27 mouse cellular contexts compared by ENCODE assay signal in the genomic region with DNA sequence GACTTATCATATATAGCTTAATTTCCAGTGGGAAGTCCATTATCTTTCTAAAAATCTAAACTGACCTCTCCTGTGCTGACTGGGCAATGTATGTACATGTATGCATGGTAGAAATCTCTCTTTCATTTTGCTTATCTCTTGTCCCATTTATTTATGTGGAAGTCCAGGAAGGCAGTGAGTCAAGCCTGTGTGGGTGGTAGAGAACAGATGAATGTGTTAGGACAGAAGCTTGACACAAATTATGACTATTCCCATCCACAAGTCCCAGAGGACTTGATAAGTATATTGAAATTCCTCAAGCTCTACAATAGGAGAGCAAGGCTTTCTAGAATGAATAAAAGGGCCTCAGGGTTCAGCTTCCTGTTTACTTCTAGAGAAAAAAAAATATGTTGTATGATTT.
"Had no signal": no experiment of that assay in that cellular context is flagged by ENCODE, and none has a peak within 500 bp of the region (broad histone marks: within the 10 kb centered on the region; RNA-seq: fewer than 3 reads in every experiment).

No protein-coding gene starts in this region.

- H3K9ac ChIP-seq: forebrain, postnatal 0 days; heart, embryonic 13.5 days; heart, embryonic 15.5 days; hindbrain, embryonic 13.5 days; hindbrain, embryonic 15.5 days; kidney, embryonic 15.5 days; limb, embryonic 13.5 days; limb, embryonic 15.5 days; liver, embryonic 12.5 days had no signal

- H3K27me3 ChIP-seq: heart, embryonic 13.5 days; heart, embryonic 15.5 days; hindbrain, embryonic 13.5 days; hindbrain, embryonic 15.5 days; kidney, embryonic 15.5 days; limb, embryonic 13.5 days; limb, embryonic 15.5 days; liver, embryonic 12.5 days had no signal

- H3K9me3 ChIP-seq: heart, embryonic 13.5 days; heart, embryonic 15.5 days; hindbrain, embryonic 13.5 days; hindbrain, embryonic 15.5 days; kidney, embryonic 15.5 days; limb, embryonic 13.5 days; limb, embryonic 15.5 days; liver, embryonic 12.5 days had no signal

- H3K4me2 ChIP-seq: heart, embryonic 11.5 days; heart, embryonic 13.5 days; heart, embryonic 15.5 days; hindbrain, embryonic 13.5 days; hindbrain, embryonic 15.5 days; kidney, embryonic 15.5 days; limb, embryonic 13.5 days; limb, embryonic 15.5 days; liver, embryonic 12.5 days had no signal

- H3K27ac ChIP-seq: heart, adult 2 months; heart, embryonic 13.5 days; heart, embryonic 15.5 days; hindbrain, embryonic 13.5 days; hindbrain, embryonic 15.5 days; hindbrain, postnatal 0 days; kidney, embryonic 15.5 days; kidney, postnatal 0 days; left cerebral cortex, adult 2 months; limb, embryonic 13.5 days; limb, embryonic 15.5 days; liver, embryonic 12.5 days had no signal

- ATAC-seq: forebrain, postnatal 0 days; hindbrain, postnatal 0 days; intestine, embryonic 16.5 days; liver, embryonic 12.5 days had no signal

- H3K4me1 ChIP-seq: heart, embryonic 13.5 days; heart, embryonic 15.5 days; hindbrain, embryonic 15.5 days; kidney, embryonic 15.5 days; limb, embryonic 13.5 days; limb, embryonic 15.5 days; liver, embryonic 12.5 days had no signal

- H3K36me3 ChIP-seq: heart, embryonic 13.5 days; heart, embryonic 15.5 days; hindbrain, embryonic 13.5 days; hindbrain, embryonic 15.5 days; kidney, embryonic 15.5 days; limb, embryonic 13.5 days; limb, embryonic 15.5 days; liver, embryonic 12.5 days had no signal

- DNase-seq: forebrain, postnatal 0 days; gastrocnemius, postnatal 14 days; gastrocnemius, postnatal 36 days; heart, adult 11 months; heart, adult 2 months; heart, postnatal 14 days; heart, postnatal 36 days; kidney, adult 11 months; kidney, adult 2 months; kidney, adult 9 months; kidney, postnatal 14 days; kidney, postnatal 36 days; layer of hippocampus, postnatal 36 days; left cerebral cortex, postnatal 4 days had no signal

- H3K4me3 ChIP-seq: heart, adult 2 months; heart, embryonic 13.5 days; heart, embryonic 15.5 days; hindbrain, embryonic 13.5 days; hindbrain, embryonic 15.5 days; kidney, embryonic 15.5 days; left cerebral cortex, adult 2 months; limb, embryonic 13.5 days; limb, embryonic 15.5 days; liver, embryonic 12.5 days had no signal
